Mouse (Mus musculus): ENCODE measurements at regions not wholly inside any gene's neighbourhood (a gene's known extent, or its start where the extent isn't known, plus 50 kb on each side); places are given as distances from the start of the nearest gene placed in this dataset.
"Not testable (repeated sequence)": the region's sequence is repeated elsewhere in the genome, so short reads cannot be mapped to it uniquely, and the experiment has no call there.

DNA sequence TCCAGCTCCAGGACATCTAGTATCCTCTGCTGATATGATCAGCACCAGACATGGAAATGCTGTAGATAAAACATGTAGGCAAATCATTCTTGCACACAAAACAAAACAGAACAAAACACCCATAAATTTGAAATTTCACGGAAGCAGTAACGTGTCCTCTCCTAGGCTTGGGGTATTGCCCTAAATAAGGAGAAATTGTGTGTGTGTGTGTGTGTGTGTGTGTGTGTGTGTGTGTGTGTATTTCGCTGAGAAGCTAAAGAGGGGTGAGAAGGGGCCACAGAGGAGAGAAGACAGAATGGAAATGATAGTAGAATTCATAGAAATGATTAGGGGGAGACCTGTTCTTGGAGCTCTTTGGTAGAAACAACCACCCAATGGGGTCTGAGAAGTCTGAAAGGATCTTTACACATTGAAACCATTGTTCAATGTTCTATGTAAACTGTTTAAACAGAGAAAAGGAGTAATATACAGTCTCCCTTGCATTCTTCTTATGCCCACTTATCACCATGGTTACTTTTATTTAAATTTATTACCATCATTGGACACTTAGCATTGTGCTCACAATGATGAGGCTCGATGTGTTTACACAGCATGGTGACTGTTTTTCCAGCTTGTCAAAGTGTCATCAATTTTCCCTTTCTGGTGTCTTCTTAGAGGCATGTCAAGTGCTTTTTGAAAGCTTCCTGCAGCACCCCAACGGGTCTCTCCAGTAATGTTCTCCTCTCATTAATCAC lies 317.3 kb upstream of the 4933412E24Rik start:
- DNase-seq, result no peak

DNA sequence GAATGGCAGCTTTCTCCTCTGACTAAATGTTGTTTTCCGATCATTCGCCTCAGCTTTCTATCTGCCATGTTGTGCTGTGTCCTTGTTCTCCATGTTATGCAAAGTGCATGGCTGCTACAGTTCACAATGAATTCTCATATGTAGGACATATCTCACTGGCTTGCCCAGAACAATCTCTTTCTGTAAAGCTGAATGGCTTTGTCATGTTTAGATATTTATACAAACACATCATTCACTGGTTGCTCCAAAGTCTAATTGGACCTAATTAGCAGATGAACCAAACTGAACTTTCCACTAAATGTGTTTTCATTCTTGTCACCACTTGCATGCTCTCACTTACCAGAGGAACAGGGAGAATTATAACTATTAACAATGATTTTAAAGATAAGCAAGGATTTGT lies 301.2 kb upstream of the 4933412E24Rik start:
- no peak for DNase-seq

DNA sequence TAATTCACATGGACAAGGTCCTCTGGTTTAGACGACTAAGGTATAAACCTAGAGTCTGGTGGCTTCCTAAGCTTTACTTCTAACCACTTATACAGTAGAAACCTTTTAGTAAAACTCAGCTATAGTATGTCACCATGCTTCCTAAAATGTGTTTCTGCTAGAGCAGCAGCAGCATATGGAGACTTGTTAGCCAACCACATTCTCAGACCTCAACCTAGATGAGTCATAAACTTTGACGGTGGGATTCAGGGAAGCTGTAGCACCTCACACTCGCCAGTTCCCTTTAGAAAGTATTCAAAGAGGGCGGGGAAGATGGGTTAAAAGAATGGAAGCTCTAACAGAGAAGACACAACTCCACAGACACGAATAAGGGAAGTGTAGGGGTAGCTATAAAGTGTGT lies 298.8 kb upstream of the 4933412E24Rik start:
- no peak for DNase-seq

DNA sequence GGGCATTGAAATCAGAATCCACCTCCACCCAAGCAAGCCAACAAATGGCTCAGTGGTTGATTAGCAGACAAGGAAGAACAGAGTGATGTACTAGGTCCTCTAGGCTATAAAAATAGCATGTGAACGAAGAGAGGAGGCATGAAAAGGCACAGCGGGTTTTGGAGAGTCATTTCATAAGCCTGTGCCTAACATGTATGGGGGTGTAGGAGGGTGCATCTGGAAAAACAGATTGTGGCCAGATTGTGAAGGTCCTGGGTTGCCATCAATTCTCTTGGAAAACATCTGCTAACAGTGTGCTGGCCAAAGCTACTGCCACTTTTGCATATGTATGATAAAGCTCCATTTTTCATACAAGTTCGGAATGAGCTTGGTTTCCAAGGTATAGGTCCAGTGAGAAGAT lies 293.5 kb upstream of the 4933412E24Rik start:
- DNase-seq, result no peak

DNA sequence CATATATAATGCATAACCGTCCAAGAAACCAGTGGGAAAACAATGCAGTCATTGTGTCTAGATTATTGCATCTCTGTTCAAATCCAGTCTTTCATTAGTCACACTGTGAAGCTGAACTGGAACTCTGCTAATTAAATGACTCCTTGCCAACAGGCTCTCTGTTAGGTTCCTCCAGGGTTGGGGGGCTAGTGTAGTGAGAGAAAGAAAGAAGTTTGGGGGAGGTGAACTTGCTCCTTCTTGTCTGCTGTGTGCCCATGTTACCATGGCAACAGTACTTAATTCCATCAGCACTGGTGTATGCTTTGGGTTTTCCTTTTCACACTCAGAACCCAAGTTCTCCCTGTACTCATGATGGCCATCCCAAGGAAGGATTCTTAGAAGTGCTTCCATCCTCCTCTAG lies 292.6 kb upstream of the 4933412E24Rik start:
- no peak for DNase-seq

GRCm38 (mm10) chr15:60308126-60308525 lies 291.7 kb upstream of the 4933412E24Rik start:
- no peak for DNase-seq

DNA sequence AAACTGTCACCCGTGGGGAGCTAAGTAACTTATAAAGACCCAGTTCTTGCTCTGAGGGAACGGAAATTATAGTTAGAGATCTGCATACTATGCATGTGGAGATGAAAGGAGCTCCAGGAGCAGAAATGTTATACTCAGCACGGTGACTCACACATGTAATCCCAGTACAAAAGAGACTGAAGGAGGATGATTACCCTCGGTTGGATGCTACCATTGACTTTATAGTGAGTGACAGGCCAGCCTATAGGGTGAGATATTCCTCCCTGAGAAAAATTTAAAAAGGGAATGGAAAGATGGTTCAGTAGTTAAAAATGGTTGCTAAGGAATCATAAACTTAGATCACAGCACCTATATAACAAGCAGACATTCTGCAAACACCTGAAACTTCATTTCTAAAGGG lies 287.1 kb upstream of the 4933412E24Rik start:
- DNase-seq, result no peak

DNA sequence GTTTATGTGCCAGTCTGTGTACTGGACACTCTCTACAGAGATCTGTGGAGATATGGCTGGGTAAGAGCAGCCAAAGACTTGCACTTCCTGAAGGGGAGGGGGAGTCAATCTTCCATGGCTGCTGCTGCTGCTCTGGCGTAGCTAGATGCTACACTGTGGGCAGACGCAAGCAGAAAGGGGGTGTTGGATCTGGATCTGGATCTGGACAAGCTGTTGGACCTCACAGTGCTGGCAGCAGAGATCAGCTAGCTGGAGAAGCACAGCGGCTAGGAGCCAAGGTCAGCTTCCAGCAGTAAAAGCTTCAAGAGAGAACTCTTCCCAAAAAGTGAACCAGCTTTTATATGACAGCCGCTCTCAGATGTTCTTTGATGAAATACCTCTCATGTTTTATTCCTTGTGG lies 285.5 kb upstream of the 4933412E24Rik start:
- no peak for DNase-seq

- DNase-seq, result no peak
These were observed 268.9 kb upstream of the 4933412E24Rik start for GRCm38 (mm10) chr15:60285321-60285720.

GRCm38 (mm10) chr15:60280378-60280777 lies 264.0 kb upstream of the 4933412E24Rik start:
- no peak for DNase-seq

GRCm38 (mm10) chr15:60253661-60254060 lies 237.2 kb upstream of the 4933412E24Rik start:
- DNase-seq, result not testable (repeated sequence)

DNA sequence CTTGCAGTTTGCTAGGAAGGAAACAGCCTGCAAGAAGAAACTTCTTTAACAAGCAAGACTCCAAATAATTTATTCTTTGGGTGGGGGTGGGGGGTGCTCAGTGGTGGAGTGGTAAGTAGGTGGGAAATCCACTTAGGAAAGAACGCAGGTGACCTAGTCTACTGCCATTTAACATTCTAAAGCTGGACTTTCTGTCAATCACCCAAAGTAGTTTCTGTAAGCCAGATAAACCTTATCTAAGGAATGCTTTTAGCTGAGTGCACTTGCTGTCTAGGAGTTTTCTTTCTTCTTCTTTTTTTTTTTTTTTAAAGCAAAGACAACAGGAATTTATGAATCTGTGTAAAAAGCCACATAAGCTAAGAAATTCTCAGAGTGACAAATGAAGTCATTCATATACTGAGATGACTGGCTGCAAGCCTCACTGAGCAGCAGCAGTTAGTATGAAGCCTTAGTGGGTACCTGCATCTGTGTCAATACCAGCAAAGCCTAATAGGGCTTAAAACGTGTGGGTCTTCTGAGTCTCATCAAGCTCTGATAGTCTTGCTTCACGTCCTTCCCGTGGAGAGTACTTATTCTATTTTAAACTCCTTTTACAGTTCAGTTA lies 210.0 kb upstream of the 4933412E24Rik start:
- DNase-seq, result no peak

- no peak for DNase-seq
These were observed 178.7 kb upstream of the 4933412E24Rik start for GRCm38 (mm10) chr15:60195070-60195469.

DNA sequence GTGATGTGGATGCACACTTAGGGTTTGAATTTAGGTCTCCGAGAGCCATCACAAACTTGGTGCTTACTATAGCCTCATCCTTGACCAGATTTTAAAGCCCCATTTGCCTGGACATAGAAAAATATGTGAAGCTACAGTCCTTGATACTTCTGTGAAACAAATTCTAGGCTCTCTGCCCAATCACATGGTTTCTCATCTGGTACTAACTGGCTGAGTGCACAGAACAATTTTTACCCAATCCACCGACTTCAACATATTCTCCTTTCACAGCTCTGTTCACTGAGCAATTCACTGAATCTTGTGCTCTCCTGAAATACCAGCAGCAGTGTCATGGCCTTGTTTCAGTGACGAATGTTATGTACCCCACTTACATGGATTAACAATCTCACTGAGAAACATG lies 176.7 kb upstream of the 4933412E24Rik start:
- no peak for DNase-seq

- DNase-seq, result no peak
These were observed 170.7 kb upstream of the 4933412E24Rik start for GRCm38 (mm10) chr15:60187002-60187715.

- DNase-seq, result no peak
These were observed 125.2 kb upstream of the 4933412E24Rik start for GRCm38 (mm10) chr15:60141554-60142070.

DNA sequence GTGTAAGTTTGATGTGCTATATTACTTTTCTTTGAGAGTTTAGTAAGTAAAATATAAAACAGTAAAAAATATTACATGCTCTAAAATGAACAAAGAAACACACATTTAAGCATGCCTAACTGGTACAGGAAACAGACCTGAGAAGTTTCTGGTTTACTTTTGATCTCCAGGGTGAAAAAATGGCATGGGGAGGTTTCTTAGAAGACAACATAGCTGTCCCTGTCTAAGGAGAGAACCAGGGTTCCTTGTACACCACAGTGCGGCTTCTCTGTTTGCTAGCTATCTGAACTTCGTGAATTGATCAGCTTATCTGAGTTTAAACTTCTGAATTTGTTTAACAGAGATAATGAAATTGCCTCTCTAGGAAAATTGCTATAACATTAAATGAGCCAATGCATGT lies 120.3 kb upstream of the 4933412E24Rik start:
- DNase-seq, result no peak

DNA sequence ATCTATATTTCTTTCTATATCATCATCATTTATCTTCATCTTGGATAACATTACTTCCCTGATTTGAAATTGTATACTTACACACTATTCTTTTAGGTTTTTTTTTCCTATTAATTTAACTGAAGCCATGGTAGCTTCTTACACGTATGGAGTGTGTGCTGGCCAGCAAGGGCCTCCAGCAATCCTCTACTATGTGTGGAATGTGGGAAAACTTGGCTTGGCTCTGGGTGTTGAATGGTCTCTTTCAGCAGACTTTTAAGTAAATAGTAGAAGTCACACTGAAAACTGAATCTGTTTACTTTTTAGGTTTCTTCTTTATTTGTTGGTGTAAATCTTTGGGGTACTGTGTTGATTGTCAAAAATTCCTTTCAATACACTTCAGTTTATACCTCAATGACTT lies 118.1 kb upstream of the 4933412E24Rik start:
- DNase-seq, result no peak

DNA sequence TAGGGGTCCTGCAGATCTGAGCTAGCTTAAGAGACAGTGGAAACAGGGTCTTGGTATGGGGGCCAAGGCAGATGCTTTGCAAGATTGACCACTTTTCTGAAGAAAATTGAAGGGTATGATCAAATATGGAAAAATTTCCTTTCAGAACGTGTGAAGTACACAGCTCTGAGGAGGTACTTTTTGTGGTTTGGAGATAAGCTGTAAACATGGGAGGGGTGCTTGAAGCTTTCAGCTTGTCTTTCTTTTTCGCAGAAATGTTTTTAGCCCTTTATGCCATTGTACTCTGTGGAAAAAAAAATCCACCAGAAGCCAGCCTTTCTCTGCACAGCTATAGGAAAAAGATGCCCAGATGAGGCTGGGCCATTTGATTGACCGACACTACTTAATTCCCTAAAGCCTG lies 116.3 kb upstream of the 4933412E24Rik start:
- DNase-seq, result no peak

DNA sequence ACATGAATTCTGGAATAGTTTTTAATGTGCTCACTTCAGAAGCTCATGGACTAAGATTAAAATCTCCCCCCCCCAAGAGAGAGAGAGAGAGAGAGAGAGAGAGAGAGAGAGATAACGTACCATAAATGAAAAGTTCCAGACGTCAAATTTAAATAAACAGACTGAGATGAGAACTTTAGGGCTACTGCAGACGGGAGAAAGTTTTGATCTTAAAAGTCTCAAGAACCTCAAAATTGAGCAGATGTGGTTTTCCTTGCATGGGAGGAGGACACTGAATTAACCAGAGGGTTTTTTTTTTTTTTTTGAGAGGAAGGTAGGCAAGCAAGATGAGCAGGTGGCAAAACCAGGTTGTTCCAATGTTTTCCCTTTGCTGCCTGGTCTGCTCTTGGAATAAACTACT lies 108.0 kb upstream of the 4933412E24Rik start:
- DNase-seq, result no peak

- no peak for DNase-seq
These were observed 103.5 kb upstream of the 4933412E24Rik start for GRCm38 (mm10) chr15:60119926-60120325.

DNA sequence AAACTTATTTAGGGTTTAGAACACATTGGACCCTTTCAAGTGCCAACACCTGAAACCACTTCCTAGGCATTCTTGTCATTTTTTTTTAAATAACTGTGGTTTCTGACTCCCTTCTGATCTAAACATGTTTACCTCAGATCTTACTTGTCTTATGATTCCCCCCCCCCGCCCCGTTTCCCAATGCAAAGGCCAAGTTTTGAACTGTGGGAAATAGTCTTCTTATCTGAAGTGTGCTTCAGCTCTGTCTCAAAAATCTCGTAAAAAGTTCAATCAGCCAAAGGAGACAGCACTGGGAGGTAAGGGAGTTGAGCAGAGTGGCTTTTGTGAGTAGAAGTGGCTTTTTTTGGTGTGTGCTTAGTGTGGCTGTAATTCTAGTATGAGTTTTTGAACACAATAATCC lies 95.5 kb upstream of the 4933412E24Rik start:
- no peak for DNase-seq

DNA sequence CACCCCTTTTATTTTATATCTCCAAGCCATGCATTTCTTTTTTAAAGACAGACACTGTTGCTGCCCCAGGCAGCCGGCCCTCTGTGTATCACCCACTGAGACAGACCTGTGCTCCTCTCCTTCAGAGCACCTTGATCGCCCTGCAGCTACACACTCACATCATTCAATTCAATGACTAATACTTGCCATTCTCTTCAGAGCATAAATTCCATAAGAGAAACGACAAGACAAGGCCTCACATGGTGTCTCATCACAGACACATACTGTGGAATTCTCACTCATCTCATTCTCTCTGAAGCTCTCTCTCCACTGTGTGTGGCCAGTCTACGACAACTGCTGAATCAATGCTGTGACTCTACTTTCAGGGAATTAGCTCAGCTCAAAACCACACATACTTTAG lies 94.6 kb upstream of the 4933412E24Rik start:
- DNase-seq, result no peak

DNA sequence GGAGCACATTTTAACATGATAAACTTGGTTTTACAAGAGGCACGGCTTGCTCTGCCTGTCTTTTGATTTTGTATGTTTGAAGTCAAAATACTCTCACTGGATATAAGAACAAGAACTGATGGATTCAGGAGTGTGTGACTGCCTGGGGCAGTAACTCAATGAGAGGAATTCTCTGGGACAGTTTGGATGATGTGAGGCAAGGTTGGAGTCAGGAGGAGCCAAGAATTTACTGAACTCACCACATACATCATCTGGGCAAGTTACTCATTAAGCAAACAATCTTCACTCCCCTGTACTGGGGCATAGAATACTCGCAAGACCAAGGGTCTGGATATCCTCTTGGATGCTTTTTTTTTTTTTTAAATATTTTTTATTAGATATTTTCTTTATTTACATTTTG lies 87.7 kb upstream of the 4933412E24Rik start:
- DNase-seq, result no peak

Measured in cerebellum, adult 9-10 months (tissue).